Mouse (Mus musculus) right cerebral cortex, adult 2 months (tissue): ENCODE data around the gene Gm10803.
A peak's percentile ranks its signal among the peaks of the same experiment; 100 is the strongest.

Source experiments
- DNase-seq, 2 experiments: peaks; one replicate each; pipeline ENCODE4 v3.0.0; 2021 to 2022; ENCODE audit warnings: low spot score in 2 of 2

Gene Gm10803

GRCm38 (mm10) chr2:93592164-93592790 is 31.9 kb downstream of the Gm10803 start:
- no peak for DNase-seq

GRCm38 (mm10) chr2:93593121-93593520 is 32.8 kb downstream of the Gm10803 start:
- DNase-seq, result no peak

GRCm38 (mm10) chr2:93597145-93597544 is 36.8 kb downstream of the Gm10803 start:
- no peak for DNase-seq

- peak; percentile 4 to 8 for DNase-seq
Observed at GRCm38 (mm10) chr2:93599731-93600130, 39.4 kb downstream of the Gm10803 start.

GRCm38 (mm10) chr2:93604601-93605285 is 44.4 kb downstream of the Gm10803 start:
- no peak for DNase-seq

- DNase-seq, result no peak
Observed at GRCm38 (mm10) chr2:93608800-93609199, 48.4 kb downstream of the Gm10803 start.

- DNase-seq, result no peak
Observed at GRCm38 (mm10) chr2:93613020-93613419, 52.7 kb downstream of the Gm10803 start.
